Mouse (Mus musculus) liver, embryonic 13.5 days (tissue): ENCODE results near the gene Scaf11. TPM values are rescaled to one million over a fixed set of nuclear protein-coding genes. Genes with fewer than 3 reads are reported as not detected.

Experiments
- ATAC-seq: fragments of 200-750 bp; cut with Nextera tagmentation; 2 replicates; pipeline ENCODE4 v1.8.0; 2017; ENCODE audit warnings: low read depth, mild to moderate bottlenecking, moderate number of reproducible peaks, moderate library complexity
- DNase-seq: peaks from one replicate; pipeline ENCODE4 v3.0.0; 2022
- H3K27ac ChIP-seq: fragments of 300-500 bp; sonication (generic); 2 replicates; pipeline ENCODE4 v1.5.1; 2015; ENCODE audit warnings: moderate library complexity, mild to moderate bottlenecking, inconsistent platforms
- H3K27me3 ChIP-seq: fragments of 300-500 bp; sonication (generic); 2 replicates; pipeline ENCODE4 v1.6.1; 2015; ENCODE audit warnings: mild to moderate bottlenecking, inconsistent platforms
- H3K36me3 ChIP-seq: fragments of 300-500 bp; sonication (generic); 2 replicates; pipeline ENCODE4 v1.6.1; 2015; ENCODE audit warnings: mild to moderate bottlenecking, inconsistent platforms
- H3K4me1 ChIP-seq: fragments of 300-500 bp; sonication (generic); replicated peaks from 2 replicates; pipeline ENCODE4 v1.6.1; 2015; ENCODE audit warnings: inconsistent platforms
- H3K4me2 ChIP-seq: fragments of 300-500 bp; sonication (generic); 2 replicates; pipeline ENCODE4 v1.6.1; 2015; ENCODE audit warnings: inconsistent platforms, mild to moderate bottlenecking, moderate library complexity
- H3K4me3 ChIP-seq: fragments of 300-500 bp; sonication (generic); replicated peaks from 2 replicates; pipeline ENCODE4 v1.5.1; 2015; ENCODE audit warnings: mild to moderate bottlenecking, inconsistent platforms
- H3K9ac ChIP-seq: fragments of 300-500 bp; sonication (generic); 2 replicates; pipeline ENCODE4 v1.6.1; 2015; ENCODE audit warnings: mild to moderate bottlenecking, inconsistent platforms
- H3K9me3 ChIP-seq: fragments of 300-500 bp; sonication (generic); replicated peaks from 2 replicates; pipeline ENCODE4 v1.6.1; 2016; ENCODE audit warnings: inconsistent platforms
- WGBS: fragments of 180-500 bp; shearing (Covaris S2); methylation state at CpG from one replicate; pipeline ENCODE4 v1.1.7; 2015; ENCODE audit not compliant: insufficient replicate concordance; 5-methylcytosine and 5-hydroxymethylcytosine counted together
- polyA plus RNA-seq: library from polyadenylated mRNA; unstranded; fragments of >200 nt; fragmentation: Nextera tagmentation; extraction: Ambion mirVana; gene quantifications from 2 replicates; pipeline ENCODE4 v1.2.1, GENCODE M21; 2015

The Scaf11 gene
- polyA plus RNA-seq, 1 experiment from 2014 or later: 53.4 TPM

DNA sequence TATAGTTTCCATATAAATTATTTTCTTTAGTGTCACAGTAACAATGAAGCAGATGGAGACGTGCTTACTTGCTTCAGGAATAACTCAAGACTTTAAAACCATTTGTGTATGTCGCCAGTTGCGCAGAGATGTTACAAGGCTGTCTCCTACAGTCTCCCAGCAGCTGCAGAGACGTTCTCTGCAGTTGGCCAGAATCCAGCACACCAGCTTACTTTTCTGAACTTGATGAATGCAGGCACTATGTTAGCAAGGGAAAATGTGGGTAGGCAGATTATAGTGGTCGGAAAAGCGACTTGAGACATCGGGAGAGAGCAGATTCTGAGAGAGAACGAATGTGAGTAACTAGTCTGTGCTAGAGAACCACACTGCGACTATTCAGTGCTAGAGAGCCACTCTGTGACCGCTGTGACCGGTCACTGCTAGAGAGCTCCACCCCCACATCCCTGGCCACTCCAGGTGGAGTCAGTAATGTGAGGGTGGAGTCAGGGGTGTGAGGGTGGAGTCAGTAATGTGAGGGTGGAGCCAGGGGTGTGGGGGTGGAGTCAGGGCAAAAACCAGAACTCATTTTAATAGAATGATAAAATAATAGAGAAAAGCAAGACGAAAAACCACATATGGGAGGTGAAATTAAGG is 26.5 kb upstream of the Scaf11 start:
- H3K9ac ChIP-seq: no peak overlapping the region
- 0 out of 2 replicates have a peak, but pooled peaks have one; percentile 58 for ATAC-seq
- peaks cover 14% of the 10 kb centered on the region for H3K4me1 ChIP-seq
- no peak for DNase-seq
- no peak overlapping the region for H3K4me2 ChIP-seq
- no peak overlapping the region for H3K27ac ChIP-seq
- 64% methylated on average over 12 of the region's 12 CpGs for WGBS
- H3K9me3 ChIP-seq: no peaks in the 10 kb centered on the region
- H3K36me3 ChIP-seq: no peaks in the 10 kb centered on the region
- H3K4me3 ChIP-seq: no peak overlapping the region
- H3K27me3 ChIP-seq: no peaks in the 10 kb centered on the region

DNA sequence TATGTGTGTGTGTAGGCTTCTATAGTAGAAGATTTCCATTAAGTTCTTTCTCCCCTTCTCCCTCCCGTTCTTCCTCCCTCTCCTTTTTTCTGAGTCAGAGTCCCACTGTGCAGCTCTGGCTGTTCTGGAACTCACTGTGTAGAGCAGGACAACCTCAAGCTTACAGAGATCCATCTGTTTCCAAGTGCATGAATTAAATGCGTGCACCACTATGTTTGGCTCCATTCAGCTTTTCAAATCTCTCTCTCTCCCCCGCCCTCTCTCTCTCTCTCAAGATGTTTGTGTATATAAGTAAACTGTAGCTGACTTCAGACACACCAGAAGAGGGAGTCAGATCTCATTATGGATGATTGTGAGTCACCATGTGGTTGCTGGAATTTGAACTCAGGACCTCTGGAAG is 20.2 kb upstream of the Scaf11 start:
- H3K4me2 ChIP-seq: no peak overlapping the region
- no peaks in the 10 kb centered on the region for H3K27me3 ChIP-seq
- H3K4me1 ChIP-seq: peaks cover under 1% of the 10 kb centered on the region; the same call in 1 of the 2 replicates
- 65% methylated on average over 3 of the region's 3 CpGs for WGBS
- no peaks in the 10 kb centered on the region for H3K9me3 ChIP-seq
- no peak overlapping the region for H3K27ac ChIP-seq
- no peak for ATAC-seq
- no peak overlapping the region for H3K9ac ChIP-seq
- H3K36me3 ChIP-seq: no peaks in the 10 kb centered on the region
- H3K4me3 ChIP-seq: no peak overlapping the region
- no peak for DNase-seq

DNA sequence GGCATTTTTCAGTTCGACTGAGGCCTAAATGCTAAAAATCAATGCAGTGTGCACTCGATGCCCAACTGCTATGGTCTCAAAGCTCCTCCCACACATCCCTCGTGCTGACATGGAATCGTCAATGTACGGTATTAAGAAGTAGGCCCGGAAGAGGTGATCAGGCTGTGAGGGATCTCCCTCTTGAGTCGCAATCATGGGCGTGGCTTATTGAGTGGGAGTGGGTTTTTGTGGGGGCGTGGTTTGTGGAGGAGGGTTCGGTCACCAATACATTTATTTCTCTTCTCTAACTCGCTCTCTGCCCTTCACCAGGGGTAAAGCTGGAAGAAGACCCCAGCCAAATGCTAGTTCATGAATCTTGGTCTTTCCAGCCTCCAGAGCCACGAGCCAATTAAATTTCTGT is 17.4 kb upstream of the Scaf11 start:
- H3K9me3 ChIP-seq: no peaks in the 10 kb centered on the region
- WGBS: 70% methylated on average over 12 of the region's 12 CpGs

DNA sequence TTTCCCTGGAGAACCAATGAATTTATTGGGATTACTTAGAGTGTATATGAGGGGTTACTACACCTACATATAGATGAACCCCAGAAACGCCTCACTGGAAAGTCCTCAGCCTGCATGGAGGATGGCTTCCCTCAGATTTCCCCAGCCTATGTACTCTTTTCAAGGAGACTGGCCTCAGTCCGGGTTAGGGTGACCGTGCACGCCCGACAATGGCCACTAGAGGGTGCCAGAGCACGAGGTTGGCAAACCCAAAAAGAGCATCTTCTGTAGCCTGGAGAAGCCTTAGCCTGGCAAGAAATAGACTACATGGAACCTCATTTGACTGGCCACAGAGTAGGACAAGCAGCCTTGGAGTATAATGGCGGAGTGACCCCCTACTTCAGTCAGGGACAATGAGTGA is 15.7 kb upstream of the Scaf11 start:
- Histone ChIP-seq H3K27ac (no peak overlapping the region), H3K4me3 (no peak overlapping the region), H3K27me3 (no peaks in the 10 kb centered on the region), H3K4me1 (peaks cover 5% of the 10 kb centered on the region; the same call in 1 of the 2 replicates), H3K4me2 (no peak overlapping the region), H3K9ac (no peak overlapping the region), H3K9me3 (no peaks in the 10 kb centered on the region), H3K36me3 (no peaks in the 10 kb centered on the region)
- 9% methylated on average over 7 of the region's 7 CpGs for WGBS
- ATAC-seq (peak; percentile 52; the same call in 1 of the 2 replicates), DNase-seq (peak; percentile 69)

More for the DNA sequence above, 17.4 kb upstream of the Scaf11 start:
- Histone ChIP-seq H3K4me2 (no peak overlapping the region), H3K27ac (no peak overlapping the region), H3K4me3 (no peak overlapping the region), H3K4me1 (peaks cover 5% of the 10 kb centered on the region; the same call in 1 of the 2 replicates), H3K36me3 (no peaks in the 10 kb centered on the region), H3K27me3 (no peaks in the 10 kb centered on the region), H3K9ac (no peak overlapping the region)
- no peak for DNase-seq
- ATAC-seq: no peak

DNA sequence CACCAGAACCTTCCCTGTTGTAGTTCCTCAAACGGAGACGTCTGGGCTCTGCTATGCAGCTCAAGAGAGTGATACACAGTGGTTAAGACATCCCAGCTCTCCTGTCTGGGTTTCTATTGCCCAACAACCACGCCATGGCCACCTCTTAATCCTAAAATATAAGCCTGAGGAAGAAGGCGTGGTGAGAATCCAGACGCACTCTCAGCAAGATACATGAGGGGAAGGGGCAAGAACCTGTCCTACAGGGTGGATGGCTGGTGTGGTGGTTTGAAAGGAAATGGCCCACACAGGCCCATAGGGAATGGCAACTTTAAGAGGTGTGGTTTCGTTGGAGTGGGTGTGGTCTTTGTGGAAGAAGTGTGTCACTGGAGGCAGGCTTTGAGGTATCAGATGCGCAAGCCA is 14.9 kb upstream of the Scaf11 start:
- ATAC-seq: peak; percentile 8; the same call in 1 of the 2 replicates
- H3K27ac ChIP-seq: no peak overlapping the region

DNA sequence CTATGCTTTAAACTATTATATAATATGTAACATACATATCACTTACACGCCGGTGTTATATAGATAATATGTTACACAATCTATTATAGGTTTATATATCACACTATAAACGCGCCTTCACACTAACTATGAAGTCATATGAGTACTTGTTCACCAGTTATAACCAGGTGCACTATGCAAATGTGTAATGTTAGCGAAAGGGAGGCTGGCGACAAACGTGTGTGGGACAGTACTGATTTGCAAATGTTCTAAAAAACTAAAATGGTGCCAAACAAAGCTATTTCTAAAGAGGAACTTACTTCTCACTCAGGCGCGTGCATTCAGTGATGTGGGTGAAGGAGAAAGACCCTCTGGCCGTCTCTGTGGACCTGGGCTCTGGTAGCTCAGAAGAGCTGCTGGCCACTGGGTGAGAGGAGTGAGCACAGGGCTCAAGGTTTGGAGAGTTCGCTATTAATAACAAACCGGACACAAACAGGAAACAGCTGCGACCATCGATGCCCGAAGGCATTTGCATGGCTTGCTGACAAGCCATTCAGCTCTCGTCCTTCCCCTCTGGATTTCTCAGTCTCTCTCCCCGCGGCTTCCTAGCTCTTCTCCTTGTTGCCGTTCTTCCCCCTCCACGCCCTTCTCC is 13.8 kb upstream of the Scaf11 start:
- H3K4me3 ChIP-seq: no peak overlapping the region
- no peaks in the 10 kb centered on the region for H3K27me3 ChIP-seq
- H3K27ac ChIP-seq: no peak overlapping the region
- whole genome bisulfite sequencing: 35% methylated on average over 20 of the region's 20 CpGs
- DNase-seq: no peak
- no peak for ATAC-seq
- H3K4me2 ChIP-seq: peak overlapping the region; percentile 29
- H3K9me3 ChIP-seq: no peaks in the 10 kb centered on the region
- H3K4me1 ChIP-seq: peaks cover 5% of the 10 kb centered on the region; the same call in 1 of the 2 replicates
- H3K36me3 ChIP-seq: no peaks in the 10 kb centered on the region
- H3K9ac ChIP-seq: no peak overlapping the region

More for the DNA sequence above, 14.9 kb upstream of the Scaf11 start:
- H3K4me1 ChIP-seq: peaks cover 5% of the 10 kb centered on the region; the same call in 1 of the 2 replicates
- H3K4me3 ChIP-seq: no peak overlapping the region
- 49% methylated on average over 7 of the region's 7 CpGs for WGBS
- no peaks in the 10 kb centered on the region for H3K9me3 ChIP-seq
- no peaks in the 10 kb centered on the region for H3K36me3 ChIP-seq
- DNase-seq: no peak
- no peak overlapping the region for H3K4me2 ChIP-seq
- H3K27me3 ChIP-seq: no peaks in the 10 kb centered on the region
- H3K9ac ChIP-seq: no peak overlapping the region

DNA sequence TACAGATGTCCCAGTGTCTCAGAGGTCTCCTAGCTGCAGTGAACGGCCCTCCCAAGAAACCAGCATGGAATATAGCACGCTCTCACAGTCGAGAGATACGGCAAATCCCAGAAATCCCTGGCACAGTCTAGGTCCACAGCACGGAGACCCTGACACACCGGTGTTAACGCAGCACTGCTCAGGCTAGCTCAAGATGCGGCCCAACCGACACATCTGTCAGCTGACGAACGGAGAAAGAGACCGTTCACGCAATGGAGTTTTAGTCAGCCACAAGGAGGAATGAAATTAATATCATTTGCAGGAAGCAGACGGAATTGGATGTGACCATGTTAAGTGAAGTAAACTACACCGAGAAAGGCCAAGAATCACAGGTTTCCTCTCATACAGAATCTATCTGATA is 13.3 kb upstream of the Scaf11 start:
- peaks cover 5% of the 10 kb centered on the region; the same call in 1 of the 2 replicates for H3K4me1 ChIP-seq
- H3K9ac ChIP-seq: no peak overlapping the region
- no peak for ATAC-seq
- no peaks in the 10 kb centered on the region for H3K36me3 ChIP-seq
- H3K27me3 ChIP-seq: no peaks in the 10 kb centered on the region
- 81% methylated on average over 15 of the region's 15 CpGs for WGBS
- no peak for DNase-seq
- H3K4me3 ChIP-seq: no peak overlapping the region
- H3K9me3 ChIP-seq: no peaks in the 10 kb centered on the region
- H3K27ac ChIP-seq: no peak overlapping the region
- H3K4me2 ChIP-seq: no peak overlapping the region

DNA sequence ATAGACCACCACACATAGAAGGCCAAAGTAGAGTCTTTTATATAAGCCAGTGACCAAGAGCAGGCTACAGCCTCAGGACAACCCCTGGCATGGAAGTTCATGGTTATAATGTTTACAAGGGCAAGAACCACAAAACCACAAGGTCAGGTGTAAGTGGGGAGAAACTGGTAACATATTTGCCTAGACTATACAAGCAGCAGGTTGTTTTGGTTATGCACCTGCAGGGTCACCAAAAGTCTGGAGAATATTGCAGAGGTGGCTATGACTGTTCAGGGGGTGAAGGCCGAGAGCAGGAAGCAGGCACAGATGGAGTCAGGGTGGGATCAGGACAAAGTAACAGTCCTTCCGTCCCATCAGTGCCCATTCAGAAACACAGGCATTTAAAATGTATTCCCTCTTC is 7.7 kb upstream of the Scaf11 start:
- H3K4me2 ChIP-seq: no peak overlapping the region
- no peaks in the 10 kb centered on the region for H3K36me3 ChIP-seq
- H3K27ac ChIP-seq: no peak overlapping the region
- no peaks in the 10 kb centered on the region for H3K9me3 ChIP-seq
- ATAC-seq (no peak), DNase-seq (no peak)
- no peak overlapping the region for H3K9ac ChIP-seq
- 76% methylated on average over 2 of the region's 2 CpGs for whole genome bisulfite sequencing
- H3K4me1 ChIP-seq: 0 out of 2 replicates have a peak, but pooled peaks cover 2% of the 10 kb centered on the region
- H3K27me3 ChIP-seq: no peaks in the 10 kb centered on the region
- no peak overlapping the region for H3K4me3 ChIP-seq

DNA sequence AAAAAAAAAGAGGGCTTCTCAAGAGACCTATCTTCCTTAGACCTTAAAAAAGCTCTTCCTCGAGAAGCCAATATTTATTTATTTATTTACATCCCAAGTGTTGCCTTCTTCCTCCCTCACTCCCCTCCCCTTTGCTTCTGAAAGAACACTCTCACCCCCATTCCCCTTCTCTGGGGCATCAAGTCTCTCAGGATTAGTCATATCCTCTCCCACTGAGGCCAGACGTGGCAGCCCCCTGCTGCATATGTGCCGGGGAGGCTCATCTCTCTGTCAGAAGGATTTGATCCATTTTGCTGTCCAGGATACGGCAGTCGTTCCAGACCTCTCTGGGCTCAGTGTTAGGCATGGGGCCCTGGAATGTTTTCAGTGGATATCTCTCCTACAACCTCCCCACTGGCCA is 7.2 kb upstream of the Scaf11 start:
- Histone ChIP-seq H3K36me3 (no peaks in the 10 kb centered on the region), H3K27ac (no peak overlapping the region), H3K4me2 (no peak overlapping the region), H3K27me3 (no peaks in the 10 kb centered on the region), H3K9me3 (no peaks in the 10 kb centered on the region), H3K4me3 (no peak overlapping the region), H3K9ac (no peak overlapping the region), H3K4me1 (peaks cover 4% of the 10 kb centered on the region)
- ATAC-seq (no peak), DNase-seq (no peak)
- WGBS: 61% methylated on average over 5 of the region's 5 CpGs

DNA sequence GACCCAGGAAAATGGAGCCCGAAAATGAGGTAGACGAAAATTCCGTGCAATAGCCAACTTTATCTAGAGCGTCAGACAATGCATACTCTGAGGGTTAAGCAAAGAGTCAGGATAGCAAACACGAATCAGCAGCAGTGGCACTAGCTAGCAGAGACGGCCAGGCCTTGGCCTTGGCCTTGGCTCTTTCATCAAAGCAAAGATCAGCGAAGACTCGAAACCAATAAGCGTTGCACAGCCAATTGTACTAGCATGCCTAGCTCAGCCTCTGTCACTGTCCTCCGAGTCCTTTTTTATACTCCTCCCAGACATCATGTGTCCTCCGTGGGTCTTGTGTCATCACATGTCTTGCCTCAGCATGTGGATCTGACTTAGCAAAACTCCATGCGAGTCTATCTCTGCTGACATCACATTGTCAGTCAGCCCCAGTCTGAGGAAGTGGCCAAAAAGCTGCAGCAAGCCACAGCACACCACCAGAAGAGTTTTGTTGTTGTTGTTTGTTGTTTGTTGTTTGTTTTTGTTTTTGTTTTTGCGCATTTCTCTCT is 5.8 kb upstream of the Scaf11 start:
- Histone ChIP-seq H3K27ac (no peak overlapping the region), H3K4me3 (no peak overlapping the region), H3K4me1 (peaks cover 18% of the 10 kb centered on the region), H3K36me3 (no peaks in the 10 kb centered on the region), H3K4me2 (no peak overlapping the region), H3K9me3 (no peaks in the 10 kb centered on the region), H3K9ac (no peak overlapping the region), H3K27me3 (no peaks in the 10 kb centered on the region)
- ATAC-seq: no peak
- no peak for DNase-seq
- WGBS: 64% methylated on average over 13 of the region's 13 CpGs

DNA sequence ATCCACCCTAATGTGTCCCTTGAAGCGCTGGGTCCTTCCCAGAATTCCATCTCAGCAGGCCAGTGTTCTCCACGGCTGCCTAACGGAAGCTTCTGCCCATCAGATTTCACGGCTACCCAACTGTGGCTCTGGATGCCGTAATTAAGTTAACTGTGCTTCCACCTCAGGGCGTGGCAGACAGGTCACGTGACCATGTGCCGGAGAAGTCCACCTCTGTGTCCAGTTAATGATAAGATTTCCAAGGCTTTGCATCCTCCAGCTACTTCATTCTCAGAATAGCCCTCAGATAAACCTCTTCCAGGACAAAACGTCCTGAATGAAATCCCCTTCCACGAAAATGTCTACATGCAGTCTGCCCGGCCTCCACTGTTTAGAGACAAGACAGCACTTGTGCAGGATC is 4.4 kb upstream of the Scaf11 start:
- no peaks in the 10 kb centered on the region for H3K36me3 ChIP-seq
- H3K27ac ChIP-seq: no peak overlapping the region
- H3K4me3 ChIP-seq: no peak overlapping the region
- peaks cover 18% of the 10 kb centered on the region for H3K4me1 ChIP-seq
- no peak for ATAC-seq
- 82% methylated on average over 11 of the region's 11 CpGs for WGBS
- DNase-seq: no peak
- no peak overlapping the region for H3K9ac ChIP-seq
- H3K27me3 ChIP-seq: no peaks in the 10 kb centered on the region
- H3K9me3 ChIP-seq: no peaks in the 10 kb centered on the region
- H3K4me2 ChIP-seq: no peak overlapping the region
